Mouse (Mus musculus): Measurements from ENCODE around the gene Pde4a. TPM values are rescaled to one million over a fixed set of nuclear protein-coding genes. Genes with fewer than 3 reads are reported as not detected.
A peak's percentile ranks its signal among the peaks of the same experiment; 100 is the strongest.

Pde4a gene
- polyA plus RNA-seq, 1 experiment: 13.8 TPM

GRCm38 (mm10) chr9:21161209-21161909 lies 4.2 kb upstream of the Pde4a start:
- DNase-seq: peak; percentile 82
- under 1% methylated on average over 52 of the region's 52 CpGs for WGBS
- peak overlapping the region; percentile 63 for H3K4me3 ChIP-seq (replicated peaks; ENCODE audit: extremely low read depth, low read depth, low read length)
- peaks cover 10% of the 10 kb centered on the region for H3K4me1 ChIP-seq (ENCODE audit: control insufficient read depth, insufficient read depth, low read length)
- no peak for TF ChIP-seq POLR2A (IDR thresholded peaks at IDR 0.05; ENCODE audit: borderline replicate concordance, extremely low read depth, low read depth, low read length)
- TF ChIP-seq CTCF (IDR thresholded peaks at IDR 0.05; ENCODE audit: insufficient read depth, low read length): peak; percentile 74

GRCm38 (mm10) chr9:21163086-21164050 lies 2.1 kb upstream of the Pde4a start:
- no peak for DNase-seq
- H3K4me1 ChIP-seq (ENCODE audit: control insufficient read depth, insufficient read depth, low read length): peaks cover 20% of the 10 kb centered on the region
- WGBS: 47% methylated on average over 11 of the region's 11 CpGs
- no peak overlapping the region for H3K4me3 ChIP-seq (replicated peaks; ENCODE audit: extremely low read depth, low read depth, low read length)
- TF ChIP-seq POLR2A (IDR thresholded peaks at IDR 0.05; ENCODE audit: borderline replicate concordance, extremely low read depth, low read depth, low read length) (no peak), CTCF (IDR thresholded peaks at IDR 0.05; ENCODE audit: insufficient read depth, low read length) (no peak)

GRCm38 (mm10) chr9:21164072-21164471 lies 1.4 kb upstream of the Pde4a start:
- no peak overlapping the region for H3K4me3 ChIP-seq (replicated peaks; ENCODE audit: extremely low read depth, low read depth, low read length)
- no peak for TF ChIP-seq POLR2A (IDR thresholded peaks at IDR 0.05; ENCODE audit: borderline replicate concordance, extremely low read depth, low read depth, low read length)
- TF ChIP-seq CTCF (IDR thresholded peaks at IDR 0.05; ENCODE audit: insufficient read depth, low read length): no peak
- 1% methylated on average over 26 of the region's 26 CpGs for WGBS
- H3K4me1 ChIP-seq (ENCODE audit: control insufficient read depth, insufficient read depth, low read length): peaks cover 23% of the 10 kb centered on the region
- no peak for DNase-seq

- peak overlapping the region; percentile 58 for H3K4me3 ChIP-seq (replicated peaks; ENCODE audit: extremely low read depth, low read depth, low read length)
- TF ChIP-seq POLR2A (IDR thresholded peaks at IDR 0.05; ENCODE audit: borderline replicate concordance, extremely low read depth, low read depth, low read length): no peak
- peak; percentile 10; the same call in 1 of the 2 replicates for TF ChIP-seq CTCF (IDR thresholded peaks at IDR 0.05; ENCODE audit: insufficient read depth, low read length)
- peaks cover 21% of the 10 kb centered on the region for H3K4me1 ChIP-seq (ENCODE audit: control insufficient read depth, insufficient read depth, low read length)
- DNase-seq: peak; percentile 40
- 1% methylated on average over 47 of the region's 47 CpGs for WGBS
Observed at GRCm38 (mm10) chr9:21165952-21166451, 488 bp downstream of the Pde4a start.

- peaks cover 20% of the 10 kb centered on the region for H3K4me1 ChIP-seq (ENCODE audit: control insufficient read depth, insufficient read depth, low read length)
- TF ChIP-seq POLR2A (IDR thresholded peaks at IDR 0.05; ENCODE audit: borderline replicate concordance, extremely low read depth, low read depth, low read length) (no peak), CTCF (IDR thresholded peaks at IDR 0.05; ENCODE audit: insufficient read depth, low read length) (no peak)
- DNase-seq: no peak
- WGBS: 33% methylated on average over 3 of the region's 3 CpGs
- peak overlapping the region; percentile 16 for H3K4me3 ChIP-seq (replicated peaks; ENCODE audit: extremely low read depth, low read depth, low read length)
Observed at GRCm38 (mm10) chr9:21166516-21166915, 1.0 kb downstream of the Pde4a start.

GRCm38 (mm10) chr9:21167140-21168097 lies 1.9 kb downstream of the Pde4a start:
- TF ChIP-seq POLR2A (IDR thresholded peaks at IDR 0.05; ENCODE audit: borderline replicate concordance, extremely low read depth, low read depth, low read length) (no peak), CTCF (IDR thresholded peaks at IDR 0.05; ENCODE audit: insufficient read depth, low read length) (no peak)
- DNase-seq: peak; percentile 25
- 52% methylated on average over 10 of the region's 10 CpGs for WGBS
- peaks cover 20% of the 10 kb centered on the region for H3K4me1 ChIP-seq (ENCODE audit: control insufficient read depth, insufficient read depth, low read length)
- H3K4me3 ChIP-seq (replicated peaks; ENCODE audit: extremely low read depth, low read depth, low read length): peak overlapping the region; percentile 48

- TF ChIP-seq CTCF (IDR thresholded peaks at IDR 0.05; ENCODE audit: insufficient read depth, low read length) (peak; percentile 84), POLR2A (IDR thresholded peaks at IDR 0.05; ENCODE audit: borderline replicate concordance, extremely low read depth, low read depth, low read length) (peak; percentile 55; the same call in 1 of the 2 replicates)
- DNase-seq: peak; percentile 75
- H3K4me1 ChIP-seq (ENCODE audit: control insufficient read depth, insufficient read depth, low read length): peaks cover 20% of the 10 kb centered on the region
- WGBS: 9% methylated on average over 30 of the region's 30 CpGs
- H3K4me3 ChIP-seq (replicated peaks; ENCODE audit: extremely low read depth, low read depth, low read length): peak overlapping the region; percentile 48
Observed at GRCm38 (mm10) chr9:21168161-21169123, 2.9 kb downstream of the Pde4a start.

- WGBS: 48% methylated on average over 1 of the region's 1 CpGs
- no peak overlapping the region for H3K4me3 ChIP-seq (replicated peaks; ENCODE audit: extremely low read depth, low read depth, low read length)
- TF ChIP-seq CTCF (IDR thresholded peaks at IDR 0.05; ENCODE audit: insufficient read depth, low read length) (no peak), POLR2A (IDR thresholded peaks at IDR 0.05; ENCODE audit: borderline replicate concordance, extremely low read depth, low read depth, low read length) (no peak)
- no peak for DNase-seq
- H3K4me1 ChIP-seq (ENCODE audit: control insufficient read depth, insufficient read depth, low read length): peaks cover 18% of the 10 kb centered on the region
Observed at GRCm38 (mm10) chr9:21169157-21169556, 3.6 kb downstream of the Pde4a start.

Data from lung, adult 2 months (tissue).